Mouse (Mus musculus) retina, adult 2 months (tissue): ENCODE data around the gene Pgk2.
"Not testable (repeated sequence)": the region's sequence is repeated elsewhere in the genome, so short reads cannot be mapped to it uniquely, and the experiment has no call there.

Experiments used
- DNase-seq: peaks from one replicate; pipeline ENCODE4 v3.0.0-alpha.2; 2012; ENCODE audit warnings: low read depth, low spot score

The Pgk2 gene

DNA sequence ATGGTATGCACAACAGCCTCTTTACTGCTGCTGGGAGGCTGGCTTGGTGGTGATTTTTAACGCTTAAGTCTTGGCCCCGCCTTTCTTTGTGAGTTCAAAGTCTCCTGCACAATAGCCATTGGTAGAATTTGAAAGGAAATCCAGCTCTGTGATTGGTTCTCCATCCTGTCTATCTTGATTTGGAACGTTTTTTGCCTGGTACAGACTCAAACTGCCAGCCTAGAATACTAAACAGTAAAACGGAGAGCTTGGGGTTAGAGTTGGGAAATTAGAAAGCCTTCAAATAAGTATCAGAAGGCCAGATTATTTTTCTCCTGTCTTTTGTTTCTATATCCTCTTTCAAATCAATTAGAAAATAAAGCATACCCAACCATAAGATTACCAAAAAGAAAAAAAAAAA is at the start of gene Pgk2:
Gene Pgk2, minus strand, starts transcription at position 101 of the 400 bp plus-strand sequence.
- no peak for DNase-seq

DNA sequence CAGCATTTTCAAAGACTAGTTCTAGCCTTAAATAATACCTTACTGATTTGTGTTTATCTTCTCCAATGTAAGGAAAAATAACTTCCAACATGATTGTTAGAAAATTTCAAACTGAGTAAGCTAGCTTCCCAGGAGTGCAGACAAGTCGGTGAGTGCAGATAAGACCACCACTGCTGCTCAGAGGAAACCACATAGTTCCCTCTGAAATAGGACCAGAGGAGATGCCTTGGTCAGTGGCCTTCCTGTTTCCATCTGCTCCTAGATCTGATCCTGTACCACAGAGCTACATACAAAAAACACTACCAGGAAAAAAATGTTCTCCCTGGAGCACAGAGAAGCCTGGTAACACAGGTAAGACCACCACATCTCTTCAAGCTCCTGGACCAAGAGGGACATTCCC is 44.0 kb upstream of the Pgk2 start:
- no peak for DNase-seq

- no peak for DNase-seq
Measured at GRCm38 (mm10) chr17:40242135-40242534, 33.7 kb upstream of the Pgk2 start, which contains the start of gene Crisp3. Gene Crisp3, minus strand, starts transcription at chr17:40242288.

GRCm38 (mm10) chr17:40201803-40202202 is 6.6 kb downstream of the Pgk2 start:
- not testable (repeated sequence) for DNase-seq

GRCm38 (mm10) chr17:40190192-40190591 is 18.2 kb downstream of the Pgk2 start:
- not testable (repeated sequence) for DNase-seq

DNA sequence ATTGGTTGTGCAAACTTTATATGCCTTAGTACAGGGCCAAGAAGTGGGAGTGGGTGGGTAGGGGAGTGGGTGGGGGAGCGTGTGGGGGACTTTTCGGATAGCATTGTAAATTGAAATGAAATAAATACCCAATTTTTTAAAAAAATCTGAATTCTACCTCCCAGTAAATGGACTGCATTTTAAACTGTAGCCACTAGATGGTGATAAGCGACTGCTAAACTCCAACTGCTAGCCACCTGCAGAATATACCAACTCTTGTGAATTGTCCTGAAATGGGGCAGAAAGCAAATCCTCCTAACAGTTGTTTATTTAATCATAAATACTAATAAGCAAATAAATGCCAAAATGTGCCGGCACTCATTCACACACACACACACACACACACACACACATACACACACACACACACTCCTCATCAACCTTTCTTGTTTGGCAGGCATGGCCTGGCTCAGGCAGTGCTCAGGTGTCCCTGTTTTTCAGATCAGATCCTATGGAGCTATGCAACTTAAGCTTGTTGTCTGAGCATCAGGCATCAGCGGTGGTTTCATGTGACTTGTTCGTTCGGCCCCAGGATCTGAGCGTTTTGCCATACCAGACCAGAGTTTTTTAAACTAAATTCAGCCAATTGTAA is 50.6 kb downstream of the Pgk2 start:
- not testable (repeated sequence) for DNase-seq
